Mouse (Mus musculus) liver, embryonic 14.5 days (tissue): ENCODE measurements around the gene Kdm5c.

Source experiments
- CTCF ChIP-seq: IDR thresholded peaks from 2 replicates; pipeline ENCODE4 v1.5.1; 2016; ENCODE audit warnings: antibody characterized with exemption, low read depth, control low read depth
- EP300 ChIP-seq: IDR thresholded peaks from 2 replicates; pipeline ENCODE4 v1.6.1; 2016; ENCODE audit warnings: antibody characterized with exemption, low read depth

- TF ChIP-seq CTCF (no peak), EP300 (no peak)
Measured at GRCm38 (mm10) chrX:152205486-152205885, 27.3 kb upstream of the Kdm5c start.
